Mouse (Mus musculus) testis, adult 2 months (tissue): Measurements from ENCODE around the gene Gm10203. TPM values are rescaled to one million over a fixed set of nuclear protein-coding genes. Genes with fewer than 3 reads are reported as not detected.

Experiments
- H3K27ac ChIP-seq: fragments of 200-500 bp; 2 replicates; pipeline ENCODE4 v1.5.1; 2012; ENCODE audit warnings: low read depth, low read length; ENCODE audit not compliant: control insufficient read depth, insufficient read depth
- H3K27me3 ChIP-seq: fragments of 200-500 bp; 2 replicates; pipeline ENCODE4 v1.6.1; 2012; ENCODE audit warnings: mild to moderate bottlenecking, low read length, moderate library complexity; ENCODE audit not compliant: control insufficient read depth, insufficient read depth
- H3K36me3 ChIP-seq: fragments of 200-500 bp; 2 replicates; pipeline ENCODE4 v1.6.1; 2012; ENCODE audit warnings: mild to moderate bottlenecking, low read length; ENCODE audit not compliant: control insufficient read depth, insufficient read depth
- H3K4me1 ChIP-seq: fragments of 200-500 bp; 2 replicates; pipeline ENCODE4 v1.6.1; 2012; ENCODE audit warnings: low read length; ENCODE audit not compliant: control insufficient read depth, insufficient read depth
- H3K4me3 ChIP-seq: fragments of 200-500 bp; 2 replicates; pipeline ENCODE4 v1.5.1; 2012; ENCODE audit warnings: low read depth, mild to moderate bottlenecking, low read length, moderate library complexity, mixed read lengths; ENCODE audit not compliant: control insufficient read depth
- CTCF ChIP-seq: fragments of 200-500 bp; IDR thresholded peaks from 2 replicates; pipeline ENCODE4 v1.5.1; 2012; ENCODE audit warnings: low read depth, mild to moderate bottlenecking, inconsistent platforms, low read length, moderate library complexity; ENCODE audit not compliant: control insufficient read depth, insufficient read depth, insufficient replicate concordance
- POLR2A ChIP-seq: fragments of 200-500 bp; IDR thresholded peaks from 2 replicates; pipeline ENCODE4 v1.6.1; 2012; ENCODE audit warnings: low read depth, mild to moderate bottlenecking, inconsistent platforms, low read length, moderate library complexity; ENCODE audit not compliant: control insufficient read depth
- polyA plus RNA-seq: library from polyadenylated mRNA; depleted of rRNA; stranded (reverse); fragments of >200 nt; gene quantifications from 2 replicates; pipeline ENCODE4 v1.2.3, GENCODE M21; 2012

The Gm10203 gene
- polyA plus RNA-seq, 1 experiment: not detected

DNA sequence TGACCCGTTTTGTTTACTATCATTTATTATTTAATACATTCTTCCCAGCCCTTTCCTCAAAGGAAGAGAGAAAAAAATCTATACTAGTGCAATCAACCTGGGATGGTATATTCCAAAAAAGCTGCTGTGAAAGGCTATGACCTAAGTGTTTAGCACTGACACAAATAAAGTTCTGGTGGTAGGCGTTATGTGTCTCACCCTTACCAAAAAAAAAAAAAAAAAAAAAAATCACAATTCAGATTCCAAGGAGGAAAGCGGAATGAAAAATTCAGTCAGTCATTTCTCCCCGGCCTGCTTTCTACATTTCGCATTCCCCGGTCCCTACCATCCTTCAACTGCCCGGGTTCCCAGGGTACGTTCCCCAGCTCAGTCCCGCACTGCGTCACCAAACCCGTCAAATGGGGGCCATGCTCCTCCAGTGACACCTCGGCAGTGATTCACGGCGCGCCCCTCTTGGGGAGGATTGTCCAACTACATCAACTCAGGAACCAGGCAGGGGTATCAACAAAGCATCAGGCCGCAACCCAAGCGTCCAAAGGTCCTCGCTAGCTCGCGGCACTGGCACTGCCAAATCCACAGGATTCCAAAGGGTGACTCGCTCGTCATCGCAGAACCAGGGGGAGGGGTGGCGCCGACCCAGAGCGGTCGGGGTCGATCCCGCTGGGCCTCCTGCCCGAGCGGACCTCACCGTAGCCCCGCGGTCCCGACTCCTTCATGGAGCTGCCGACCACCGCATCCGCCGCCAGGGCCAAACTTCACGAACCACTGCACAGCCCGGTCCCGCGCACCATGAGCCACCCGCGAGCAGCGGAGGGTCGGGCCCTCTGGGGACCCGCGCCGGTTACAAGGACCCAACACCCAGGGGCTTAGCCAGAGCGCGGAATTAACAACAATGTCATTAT, 29.5 kb upstream of the Gm10203 start:
- Histone ChIP-seq H3K4me3 (peak overlapping the region; percentile 88), H3K36me3 (no peaks in the 10 kb centered on the region), H3K27ac (peak overlapping the region; percentile 19), H3K4me1 (no peaks in the 10 kb centered on the region; the same call in 1 of the 2 replicates), H3K27me3 (no peaks in the 10 kb centered on the region)
- TF ChIP-seq POLR2A: no peak; the same call in 1 of the 2 replicates
- no peak for TF ChIP-seq CTCF

DNA sequence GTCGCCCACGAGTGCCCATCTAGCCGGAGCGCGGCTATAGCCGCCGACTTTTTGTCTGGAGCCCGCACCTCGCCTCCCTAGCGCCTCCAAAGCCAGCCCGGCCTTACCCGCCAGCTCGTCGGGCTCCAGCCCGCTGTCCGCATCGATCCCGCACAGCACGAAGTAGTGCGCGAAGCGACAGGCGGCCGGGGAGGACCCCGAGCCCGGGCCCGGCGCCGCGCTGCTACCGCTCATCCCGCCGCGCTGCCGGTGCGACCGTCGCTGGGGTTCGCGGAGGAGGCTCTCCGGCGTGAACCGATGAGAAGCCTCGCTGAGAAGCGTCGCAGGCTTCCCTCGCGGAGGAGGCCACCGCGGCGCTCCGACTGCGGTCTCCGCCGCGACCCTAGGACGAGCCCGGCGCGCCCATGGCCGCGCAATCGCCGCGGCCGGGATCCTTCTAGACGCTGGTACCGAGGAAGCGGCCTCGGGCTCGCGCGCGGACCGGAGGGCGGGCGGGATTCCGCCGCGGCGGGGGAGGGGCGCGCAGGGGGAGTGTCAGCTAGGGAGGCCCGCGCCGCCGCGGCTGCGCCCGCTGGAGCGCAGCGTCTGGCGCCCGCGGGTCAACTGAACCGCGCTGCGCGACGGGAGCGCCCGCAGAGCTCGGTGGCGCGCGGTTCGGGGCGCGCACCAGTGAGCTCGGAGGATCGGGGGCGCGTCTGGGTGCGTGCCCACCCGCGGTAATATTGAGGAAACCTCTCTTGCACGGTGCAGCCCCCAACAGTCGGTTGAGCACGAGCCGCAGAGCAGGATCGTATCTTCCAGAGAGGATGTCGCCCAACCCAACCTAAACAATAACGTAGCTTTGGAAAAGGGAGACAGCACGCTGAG, 28.7 kb upstream of the Gm10203 start, which contains the start of gene Dennd5b:
Gene Dennd5b, minus strand, starts transcription at position 605 of the 867 bp plus-strand sequence.
- H3K4me3 ChIP-seq: peak within 1 kb of the TSS; percentile 88
- no peaks in the 10 kb centered on the region for H3K36me3 ChIP-seq
- no peaks in the 10 kb centered on the region; the same call in 1 of the 2 replicates for H3K4me1 ChIP-seq
- peak within 1 kb of the TSS; percentile 93 for H3K27ac ChIP-seq
- TF ChIP-seq CTCF (no peak), POLR2A (peak; percentile 67)
- H3K27me3 ChIP-seq: no peaks in the 10 kb centered on the region

DNA sequence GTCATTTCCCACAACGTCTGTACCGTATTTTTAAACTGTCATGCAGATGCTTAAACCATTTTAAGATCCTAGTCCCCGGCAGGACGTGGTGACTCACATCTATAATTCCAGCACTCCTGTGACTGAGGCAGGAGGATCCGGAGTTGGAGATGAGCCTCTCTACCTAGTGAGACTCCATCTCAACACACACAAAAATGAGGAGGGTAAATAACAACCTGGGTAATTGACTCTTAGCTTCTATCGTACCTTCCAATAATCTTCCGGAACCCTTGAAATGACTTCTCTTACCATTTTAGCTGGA, 28.1 kb upstream of the Gm10203 start:
- Histone ChIP-seq H3K4me3 (peak overlapping the region; percentile 88), H3K4me1 (no peaks in the 10 kb centered on the region; the same call in 1 of the 2 replicates), H3K27ac (peak overlapping the region; percentile 93), H3K27me3 (no peaks in the 10 kb centered on the region), H3K36me3 (no peaks in the 10 kb centered on the region)
- TF ChIP-seq POLR2A (no peak), CTCF (no peak)

DNA sequence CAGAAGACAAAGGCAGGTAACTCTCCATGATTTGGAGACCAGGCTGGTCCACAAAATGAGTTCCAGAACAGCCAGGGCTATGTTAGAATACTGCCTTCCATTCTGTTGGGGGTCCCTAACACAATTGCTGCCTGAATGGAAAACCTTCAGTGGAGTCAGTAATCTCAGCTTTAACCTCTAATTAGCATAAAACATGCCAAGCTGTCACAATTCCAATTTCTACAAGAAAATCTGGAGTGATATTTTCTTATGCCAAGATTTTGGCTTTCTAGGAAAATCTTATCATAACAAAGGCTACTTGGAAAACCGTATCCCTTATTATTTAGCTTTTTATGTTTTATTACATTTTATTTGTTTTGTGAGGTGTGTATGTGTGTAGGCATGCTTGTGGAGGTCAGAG, 26.5 kb upstream of the Gm10203 start:
- no peaks in the 10 kb centered on the region for H3K36me3 ChIP-seq
- H3K27ac ChIP-seq: no peak overlapping the region
- H3K27me3 ChIP-seq: no peaks in the 10 kb centered on the region
- no peaks in the 10 kb centered on the region; the same call in 1 of the 2 replicates for H3K4me1 ChIP-seq
- H3K4me3 ChIP-seq: peak overlapping the region; percentile 55
- TF ChIP-seq CTCF (no peak), POLR2A (no peak)

DNA sequence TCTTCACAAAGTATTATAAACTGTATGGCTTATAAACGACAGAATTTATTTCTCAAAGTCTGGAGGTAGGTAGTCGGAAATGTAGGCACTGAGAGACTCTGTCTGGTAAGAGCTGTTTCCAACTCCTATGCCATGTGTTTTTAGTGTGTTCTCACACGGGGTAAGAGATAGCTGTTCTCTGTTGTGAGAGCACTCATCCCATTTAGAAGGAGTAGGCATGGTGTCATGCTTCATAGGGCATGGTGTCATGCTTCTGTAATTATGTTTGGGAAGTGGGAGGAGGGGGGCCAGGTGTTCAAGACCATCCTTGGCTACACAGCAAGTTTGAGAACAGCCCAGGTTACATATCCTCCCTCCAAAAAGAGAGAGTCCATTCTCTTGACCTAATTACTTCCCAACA, 22.4 kb upstream of the Gm10203 start:
- H3K4me1 ChIP-seq: no peaks in the 10 kb centered on the region
- H3K36me3 ChIP-seq: no peaks in the 10 kb centered on the region
- TF ChIP-seq CTCF (no peak), POLR2A (no peak)
- no peak overlapping the region for H3K4me3 ChIP-seq
- H3K27ac ChIP-seq: no peak overlapping the region
- no peaks in the 10 kb centered on the region for H3K27me3 ChIP-seq

DNA sequence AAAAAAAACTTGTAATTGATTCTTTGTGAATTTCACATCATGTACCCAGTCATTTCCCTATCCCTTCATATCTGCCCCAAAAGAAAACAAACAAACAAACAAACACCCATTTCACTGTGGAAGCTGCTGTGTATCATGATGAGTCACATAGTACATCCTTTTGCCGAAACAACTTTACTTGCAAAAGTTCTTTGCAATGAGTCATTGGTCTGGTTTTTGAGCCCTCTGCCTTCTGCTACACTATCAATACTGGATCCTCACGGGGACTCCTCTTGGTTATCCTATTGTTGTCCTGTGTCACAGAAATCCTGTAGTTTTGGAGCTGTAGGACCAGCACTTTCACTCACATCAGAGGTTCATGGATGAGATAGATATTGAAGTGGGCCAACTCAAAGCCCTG, 21.1 kb upstream of the Gm10203 start:
- TF ChIP-seq POLR2A (no peak), CTCF (no peak)
- H3K4me1 ChIP-seq: no peaks in the 10 kb centered on the region
- H3K4me3 ChIP-seq: no peak overlapping the region
- no peak overlapping the region for H3K27ac ChIP-seq
- H3K36me3 ChIP-seq: no peaks in the 10 kb centered on the region
- H3K27me3 ChIP-seq: no peaks in the 10 kb centered on the region

DNA sequence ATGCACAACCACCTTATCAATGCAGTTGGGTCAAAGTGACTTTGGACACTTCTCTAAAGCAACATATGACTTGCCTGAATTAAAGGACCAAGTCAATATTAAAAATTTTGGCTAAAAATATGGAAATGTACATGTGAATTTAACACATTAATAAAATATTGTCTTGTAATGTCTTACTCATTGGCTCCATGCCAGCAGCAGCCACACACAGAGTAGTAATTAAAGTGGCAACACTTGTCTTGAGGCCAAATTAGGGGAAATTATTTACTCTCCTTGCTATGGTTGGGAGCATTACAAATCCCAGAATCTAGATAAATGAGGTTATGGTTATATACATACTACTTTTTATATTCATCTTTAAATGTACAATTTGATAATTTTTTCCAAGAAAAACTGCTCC, 13.0 kb upstream of the Gm10203 start:
- no peak overlapping the region for H3K4me3 ChIP-seq
- no peak overlapping the region for H3K27ac ChIP-seq
- no peaks in the 10 kb centered on the region for H3K4me1 ChIP-seq
- no peaks in the 10 kb centered on the region for H3K27me3 ChIP-seq
- TF ChIP-seq CTCF (no peak), POLR2A (no peak)
- H3K36me3 ChIP-seq: no peaks in the 10 kb centered on the region
